Mouse (Mus musculus): ENCODE results near the gene Epb41l3. TPM values are rescaled to one million over a fixed set of nuclear protein-coding genes. Genes with fewer than 3 reads are reported as not detected.
"Not testable (repeated sequence)": the region's sequence is repeated elsewhere in the genome, so short reads cannot be mapped to it uniquely, and the experiment has no call there.

The Epb41l3 gene
- polyA plus RNA-seq, 1 experiment from 2014 or later, result 76.4 TPM

GRCm38 (mm10) chr17:69120533-69121358 is 45.3 kb downstream of the Epb41l3 start:
- H3K36me3 ChIP-seq (replicated peaks), result no peaks in the 10 kb centered on the region
- H3K4me1 ChIP-seq, result peaks cover 27% of the 10 kb centered on the region
- peaks cover 25% of the 10 kb centered on the region for H3K27me3 ChIP-seq (replicated peaks; ENCODE audit: low read depth, poor library complexity, severe bottlenecking)
- H3K4me3 ChIP-seq, result peak overlapping the region; percentile 45
- H3K9me3 ChIP-seq, result no peaks in the 10 kb centered on the region
- DNase-seq (ENCODE audit: low spot score), result peak; percentile 63
- 7% methylated on average over 19 of the region's 19 CpGs for WGBS
- no peak overlapping the region for H3K27ac ChIP-seq (replicated peaks)

DNA sequence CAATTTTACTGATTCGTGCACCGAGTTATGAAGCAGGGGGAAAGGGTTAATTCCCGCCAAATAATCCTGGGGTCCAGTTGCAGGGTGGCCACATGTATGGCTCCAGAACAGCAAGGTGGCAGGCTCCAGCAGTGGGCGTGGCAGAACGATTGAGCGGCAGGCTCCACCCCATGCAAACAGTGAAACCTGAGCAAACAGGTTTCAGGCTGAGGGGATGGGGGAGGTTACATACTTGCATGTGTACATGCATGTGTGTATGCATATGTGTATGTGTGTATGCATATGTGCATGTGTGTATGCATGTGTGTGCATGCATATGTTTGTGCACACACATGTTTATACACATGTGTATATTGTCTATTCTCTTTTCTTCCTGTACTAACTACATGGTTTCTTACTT is 46.9 kb downstream of the Epb41l3 start:
- H3K36me3 ChIP-seq (replicated peaks); H3K27ac ChIP-seq (replicated peaks); H3K9me3 ChIP-seq: not testable (repeated sequence)
- 8% methylated on average over 6 of the region's 6 CpGs for WGBS
- H3K4me1 ChIP-seq, result peaks cover 29% of the 10 kb centered on the region
- DNase-seq (ENCODE audit: low spot score), result peak; percentile 52
- H3K27me3 ChIP-seq (replicated peaks; ENCODE audit: low read depth, poor library complexity, severe bottlenecking), result peaks cover 25% of the 10 kb centered on the region
- peak overlapping the region; percentile 43 for H3K4me3 ChIP-seq

GRCm38 (mm10) chr17:69127436-69127835 is 52.0 kb downstream of the Epb41l3 start:
- Histone ChIP-seq H3K36me3 (replicated peaks) (no peaks in the 10 kb centered on the region), H3K9me3 (no peaks in the 10 kb centered on the region), H3K27me3 (replicated peaks; ENCODE audit: low read depth, poor library complexity, severe bottlenecking) (peaks cover 1% of the 10 kb centered on the region; the same call in 1 of the 2 replicates), H3K4me1 (peaks cover 37% of the 10 kb centered on the region), H3K27ac (replicated peaks) (no peak overlapping the region), H3K4me3 (no peak overlapping the region)
- no peak for DNase-seq (ENCODE audit: low spot score)
- WGBS, result 75% methylated on average over 7 of the region's 7 CpGs

DNA sequence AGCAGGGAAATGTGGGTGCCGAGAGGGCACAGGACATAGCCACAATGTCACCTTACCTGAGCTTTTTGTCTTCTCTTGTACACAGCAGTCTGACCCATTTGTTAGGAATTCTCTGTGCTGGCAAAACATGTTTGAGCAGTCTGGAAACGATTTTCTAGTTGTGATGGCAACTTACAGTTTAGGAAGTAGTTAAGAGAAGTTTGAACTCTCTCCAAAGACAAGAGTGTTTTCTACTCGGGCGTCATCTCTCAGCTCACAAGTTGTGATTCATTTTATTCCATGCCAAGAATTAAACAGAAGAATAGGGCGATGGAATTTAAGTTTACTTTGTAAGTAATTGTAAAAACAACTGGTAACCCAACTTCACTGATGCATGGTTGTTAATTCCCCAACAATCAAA is 52.5 kb downstream of the Epb41l3 start:
- 60% methylated on average over 5 of the region's 5 CpGs for WGBS
- no peaks in the 10 kb centered on the region for H3K9me3 ChIP-seq
- no peaks in the 10 kb centered on the region for H3K27me3 ChIP-seq (replicated peaks; ENCODE audit: low read depth, poor library complexity, severe bottlenecking)
- no peak for DNase-seq (ENCODE audit: low spot score)
- H3K27ac ChIP-seq (replicated peaks), result no peak overlapping the region
- peaks cover 32% of the 10 kb centered on the region for H3K4me1 ChIP-seq
- H3K4me3 ChIP-seq, result no peak overlapping the region
- H3K36me3 ChIP-seq (replicated peaks), result no peaks in the 10 kb centered on the region

- peak; percentile 61 for DNase-seq (ENCODE audit: low spot score)
Observed at GRCm38 (mm10) chr17:69129434-69129833, 54.0 kb downstream of the Epb41l3 start.

DNA sequence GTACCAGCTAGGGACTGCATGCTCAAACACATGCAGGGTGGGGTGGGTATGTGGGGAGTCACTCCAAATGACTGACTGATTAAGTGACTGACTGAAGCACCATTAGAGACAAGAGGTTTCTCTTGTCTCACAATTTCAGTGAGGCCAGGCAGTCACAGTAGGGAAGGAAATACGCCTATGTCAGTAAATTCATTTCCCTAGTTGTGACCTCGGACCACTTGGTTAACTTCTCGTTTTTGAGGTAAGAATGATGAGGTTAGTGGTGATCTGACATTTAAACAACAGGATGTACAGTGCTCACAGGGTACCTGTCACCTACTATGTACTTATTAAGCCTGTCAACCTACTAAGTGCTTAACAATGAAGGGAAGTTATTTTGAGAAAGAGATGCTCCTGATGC is 67.5 kb downstream of the Epb41l3 start:
- Histone ChIP-seq H3K27ac (replicated peaks) (no peak overlapping the region), H3K4me3 (no peak overlapping the region), H3K9me3 (no peaks in the 10 kb centered on the region), H3K27me3 (replicated peaks; ENCODE audit: low read depth, poor library complexity, severe bottlenecking) (no peaks in the 10 kb centered on the region), H3K4me1 (no peaks in the 10 kb centered on the region), H3K36me3 (replicated peaks) (no peaks in the 10 kb centered on the region)
- WGBS, result 82% methylated on average over 3 of the region's 3 CpGs
- DNase-seq (ENCODE audit: low spot score), result no peak

More at GRCm38 (mm10) chr17:69129434-69129833, 54.0 kb downstream of the Epb41l3 start:
- H3K4me3 ChIP-seq, result no peak overlapping the region
- no peak overlapping the region for H3K27ac ChIP-seq (replicated peaks)
- H3K9me3 ChIP-seq, result no peaks in the 10 kb centered on the region
- no peaks in the 10 kb centered on the region for H3K27me3 ChIP-seq (replicated peaks; ENCODE audit: low read depth, poor library complexity, severe bottlenecking)
- no peaks in the 10 kb centered on the region for H3K36me3 ChIP-seq (replicated peaks)
- WGBS, result 37% methylated on average over 6 of the region's 6 CpGs
- peaks cover 32% of the 10 kb centered on the region for H3K4me1 ChIP-seq

DNA sequence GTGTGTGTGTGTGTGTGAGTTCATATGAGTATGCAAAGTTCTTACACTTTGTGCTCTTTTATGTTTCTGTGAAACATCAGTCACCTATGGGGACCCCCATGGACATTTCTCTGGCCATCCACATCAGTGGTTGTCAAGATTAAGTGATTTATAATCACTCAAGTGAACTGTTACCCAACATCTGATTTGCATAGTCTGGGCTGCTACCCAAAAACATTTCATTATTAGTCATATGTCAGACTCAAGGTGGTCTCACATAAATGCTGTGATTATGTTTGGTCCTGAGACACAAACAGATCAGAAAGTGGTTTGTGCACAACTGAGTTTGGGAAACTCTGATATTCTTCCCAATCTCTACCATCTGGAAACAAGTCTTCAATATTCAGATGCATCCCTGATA is 75.3 kb downstream of the Epb41l3 start:
- Histone ChIP-seq H3K27me3 (replicated peaks; ENCODE audit: low read depth, poor library complexity, severe bottlenecking) (peaks cover 17% of the 10 kb centered on the region), H3K27ac (replicated peaks) (no peak overlapping the region), H3K4me3 (no peak overlapping the region), H3K9me3 (no peaks in the 10 kb centered on the region), H3K4me1 (peaks cover 12% of the 10 kb centered on the region; the same call in 1 of the 2 replicates), H3K36me3 (replicated peaks) (no peaks in the 10 kb centered on the region)
- DNase-seq (ENCODE audit: low spot score), result no peak

DNA sequence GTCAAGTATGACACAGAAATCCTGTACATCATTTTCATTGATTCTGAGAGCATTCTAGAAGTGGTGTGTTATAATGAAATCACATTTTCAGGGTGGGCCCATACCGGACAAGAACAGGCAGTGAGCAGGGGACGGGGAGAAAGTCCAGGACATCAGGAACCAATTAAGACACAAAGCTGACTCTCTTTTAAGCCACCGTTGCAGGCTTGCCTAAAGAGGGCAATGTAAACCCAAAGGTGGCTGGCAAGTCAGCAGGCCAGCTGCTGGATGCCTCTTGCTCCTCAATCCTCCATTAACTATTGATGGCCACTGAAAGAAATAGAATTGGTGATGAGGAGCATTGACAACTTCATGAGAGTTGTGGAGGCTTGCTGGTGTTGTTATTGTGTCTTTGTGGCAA is 75.8 kb downstream of the Epb41l3 start:
- Histone ChIP-seq H3K36me3 (replicated peaks) (no peaks in the 10 kb centered on the region), H3K27ac (replicated peaks) (no peak overlapping the region), H3K27me3 (replicated peaks; ENCODE audit: low read depth, poor library complexity, severe bottlenecking) (peaks cover 18% of the 10 kb centered on the region), H3K4me3 (no peak overlapping the region), H3K9me3 (no peaks in the 10 kb centered on the region), H3K4me1 (peaks cover 17% of the 10 kb centered on the region)
- DNase-seq (ENCODE audit: low spot score), result peak; percentile 61
- 22% methylated on average over 3 of the region's 3 CpGs for WGBS

GRCm38 (mm10) chr17:69155034-69155433 is 79.6 kb downstream of the Epb41l3 start:
- H3K9me3 ChIP-seq, result no peaks in the 10 kb centered on the region
- peaks cover 39% of the 10 kb centered on the region for H3K4me1 ChIP-seq
- H3K27me3 ChIP-seq (replicated peaks; ENCODE audit: low read depth, poor library complexity, severe bottlenecking), result peaks cover 29% of the 10 kb centered on the region
- no peak overlapping the region for H3K4me3 ChIP-seq
- H3K27ac ChIP-seq (replicated peaks), result no peak overlapping the region
- no peaks in the 10 kb centered on the region for H3K36me3 ChIP-seq (replicated peaks)
- no peak for DNase-seq (ENCODE audit: low spot score)
- 83% methylated on average over 8 of the region's 8 CpGs for whole genome bisulfite sequencing

GRCm38 (mm10) chr17:69156522-69157100 is 81.1 kb downstream of the Epb41l3 start:
- no peak for DNase-seq (ENCODE audit: low spot score)
- H3K4me3 ChIP-seq, result peak overlapping the region; percentile 93
- H3K27me3 ChIP-seq (replicated peaks; ENCODE audit: low read depth, poor library complexity, severe bottlenecking), result peaks cover 29% of the 10 kb centered on the region
- H3K36me3 ChIP-seq (replicated peaks), result no peaks in the 10 kb centered on the region
- peak overlapping the region; percentile 96 for H3K27ac ChIP-seq (replicated peaks)
- no peaks in the 10 kb centered on the region for H3K9me3 ChIP-seq
- peaks cover 34% of the 10 kb centered on the region for H3K4me1 ChIP-seq
- WGBS, result under 1% methylated on average over 58 of the region's 58 CpGs

- H3K27me3 ChIP-seq (replicated peaks; ENCODE audit: low read depth, poor library complexity, severe bottlenecking), result peaks cover 29% of the 10 kb centered on the region
- no peaks in the 10 kb centered on the region for H3K36me3 ChIP-seq (replicated peaks)
Observed at GRCm38 (mm10) chr17:69157101-69157808, 81.8 kb downstream of the Epb41l3 start.

DNA sequence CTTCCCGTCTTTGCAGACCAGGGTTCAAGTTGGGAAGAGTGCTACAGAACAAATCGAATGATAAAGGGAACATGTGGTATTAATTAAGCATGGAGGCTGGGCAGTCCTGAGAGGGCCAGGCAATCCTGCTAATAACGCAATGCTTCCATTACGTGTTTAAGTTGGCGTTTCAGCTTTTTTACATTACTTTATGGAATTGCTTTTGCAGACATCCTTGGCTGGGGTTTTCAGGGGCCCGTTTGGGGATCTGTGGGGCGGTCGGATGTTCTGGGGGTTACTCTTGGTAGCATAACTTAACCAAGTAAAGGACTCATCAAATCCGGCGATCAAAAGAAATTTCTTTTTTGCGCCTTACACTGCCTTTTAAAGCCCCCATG is 82.3 kb downstream of the Epb41l3 start:
- Histone ChIP-seq H3K36me3 (replicated peaks) (no peaks in the 10 kb centered on the region), H3K27me3 (replicated peaks; ENCODE audit: low read depth, poor library complexity, severe bottlenecking) (peaks cover 29% of the 10 kb centered on the region), H3K4me1 (peaks cover 29% of the 10 kb centered on the region), H3K9me3 (no peaks in the 10 kb centered on the region), H3K27ac (replicated peaks) (peak overlapping the region; percentile 96), H3K4me3 (peak overlapping the region; percentile 93)
- DNase-seq (ENCODE audit: low spot score), result no peak
- 5% methylated on average over 11 of the region's 11 CpGs for WGBS

More at GRCm38 (mm10) chr17:69157101-69157808, 81.8 kb downstream of the Epb41l3 start:
- peak; percentile 78 for DNase-seq (ENCODE audit: low spot score)
- H3K27ac ChIP-seq (replicated peaks), result peak overlapping the region; percentile 96
- WGBS, result under 1% methylated on average over 66 of the region's 66 CpGs
- H3K4me3 ChIP-seq, result peak overlapping the region; percentile 93
- H3K9me3 ChIP-seq, result no peaks in the 10 kb centered on the region
- peaks cover 34% of the 10 kb centered on the region for H3K4me1 ChIP-seq
